Mouse (Mus musculus) retina, embryonic 14.5 days (tissue): ENCODE measurements at regions not wholly inside any gene's neighbourhood (a gene's known extent, or its start where the extent isn't known, plus 50 kb on each side); places are given as distances from the start of the nearest gene placed in this dataset.

Experiments used
- DNase-seq: peaks from one replicate; pipeline ENCODE4 v3.0.0-alpha.2; 2015; ENCODE audit warnings: low spot score

GRCm38 (mm10) chr12:32489415-32490139 is 111.1 kb downstream of the Ccdc71l start:
- DNase-seq, result peak; percentile 9

- DNase-seq, result no peak
Measured at GRCm38 (mm10) chr12:32504196-32504595, 125.7 kb downstream of the Ccdc71l start.

- no peak for DNase-seq
Measured at GRCm38 (mm10) chr12:32508671-32509070, 130.2 kb downstream of the Ccdc71l start.

- no peak for DNase-seq
Measured at GRCm38 (mm10) chr12:32525586-32525985, 147.1 kb downstream of the Ccdc71l start.

GRCm38 (mm10) chr12:32531216-32531615 is 152.7 kb downstream of the Ccdc71l start:
- no peak for DNase-seq

- DNase-seq, result no peak
Measured at GRCm38 (mm10) chr12:32533641-32534040, 155.1 kb downstream of the Ccdc71l start.

GRCm38 (mm10) chr12:32545466-32545865 is 167.0 kb downstream of the Ccdc71l start:
- no peak for DNase-seq

- no peak for DNase-seq
Measured at GRCm38 (mm10) chr12:32546356-32546755, 167.9 kb downstream of the Ccdc71l start.

GRCm38 (mm10) chr12:32553793-32554192 is 175.3 kb downstream of the Ccdc71l start:
- no peak for DNase-seq

GRCm38 (mm10) chr12:32567777-32568176 is 189.3 kb downstream of the Ccdc71l start:
- no peak for DNase-seq

GRCm38 (mm10) chr12:32581304-32581703 is 202.8 kb downstream of the Ccdc71l start:
- no peak for DNase-seq

- no peak for DNase-seq
Measured at GRCm38 (mm10) chr12:32602131-32602815, 217.1 kb upstream of the Nampt start.

GRCm38 (mm10) chr12:32605353-32605752 is 214.0 kb upstream of the Nampt start:
- no peak for DNase-seq

- DNase-seq, result no peak
Measured at GRCm38 (mm10) chr12:32615000-32615399, 204.3 kb upstream of the Nampt start.

GRCm38 (mm10) chr12:32616086-32616485 is 203.3 kb upstream of the Nampt start:
- DNase-seq, result no peak

- DNase-seq, result no peak
Measured at GRCm38 (mm10) chr12:32617031-32617430, 202.3 kb upstream of the Nampt start.

GRCm38 (mm10) chr12:32619830-32620229 is 199.5 kb upstream of the Nampt start:
- DNase-seq, result no peak

GRCm38 (mm10) chr12:32621739-32622138 is 197.6 kb upstream of the Nampt start:
- no peak for DNase-seq

GRCm38 (mm10) chr12:32628552-32628951 is 190.8 kb upstream of the Nampt start:
- DNase-seq, result no peak

GRCm38 (mm10) chr12:32632935-32633334 is 186.4 kb upstream of the Nampt start:
- DNase-seq, result no peak

- no peak for DNase-seq
Measured at GRCm38 (mm10) chr12:32635055-32635454, 184.3 kb upstream of the Nampt start.

GRCm38 (mm10) chr12:32637400-32638100 is 181.8 kb upstream of the Nampt start:
- peak; percentile 85 for DNase-seq

GRCm38 (mm10) chr12:32640591-32640990 is 178.8 kb upstream of the Nampt start:
- DNase-seq, result no peak
